Mouse (Mus musculus): ENCODE results near the gene Ccser1. TPM values are rescaled to one million over a fixed set of nuclear protein-coding genes. Genes with fewer than 3 reads are reported as not detected.
A peak's percentile ranks its signal among the peaks of the same experiment; 100 is the strongest.
"Not testable (repeated sequence)": the region's sequence is repeated elsewhere in the genome, so short reads cannot be mapped to it uniquely, and the experiment has no call there.

The Ccser1 gene
- polyA plus RNA-seq, 1 experiment: 2.5 TPM

- no peak for DNase-seq (ENCODE audit: low read depth)
Observed at GRCm38 (mm10) chr6:61223563-61223962, 43.4 kb downstream of the Ccser1 start.

- no peak for DNase-seq (ENCODE audit: low read depth)
Observed at GRCm38 (mm10) chr6:61225302-61225701, 45.2 kb downstream of the Ccser1 start.

- no peak for DNase-seq (ENCODE audit: low read depth)
Observed at GRCm38 (mm10) chr6:61230058-61230718, 50.1 kb downstream of the Ccser1 start.

- DNase-seq (ENCODE audit: low read depth): no peak
Observed at GRCm38 (mm10) chr6:61233060-61233459, 52.9 kb downstream of the Ccser1 start.

GRCm38 (mm10) chr6:61233548-61234187 is 53.5 kb downstream of the Ccser1 start:
- no peak for DNase-seq (ENCODE audit: low read depth)

- DNase-seq (ENCODE audit: low read depth): no peak
Observed at GRCm38 (mm10) chr6:61240618-61241017, 60.5 kb downstream of the Ccser1 start.

- peak; percentile 12 for DNase-seq (ENCODE audit: low read depth)
Observed at GRCm38 (mm10) chr6:61242556-61242955, 62.4 kb downstream of the Ccser1 start.

- DNase-seq (ENCODE audit: low read depth): peak; percentile 12
Observed at GRCm38 (mm10) chr6:61246523-61246922, 66.4 kb downstream of the Ccser1 start.

- DNase-seq (ENCODE audit: low read depth): no peak
Observed at GRCm38 (mm10) chr6:61247842-61248472, 67.8 kb downstream of the Ccser1 start.

- DNase-seq (ENCODE audit: low read depth): no peak
Observed at GRCm38 (mm10) chr6:61248700-61249099, 68.6 kb downstream of the Ccser1 start.

GRCm38 (mm10) chr6:61251232-61251631 is 71.1 kb downstream of the Ccser1 start:
- no peak for DNase-seq (ENCODE audit: low read depth)

GRCm38 (mm10) chr6:61252912-61253311 is 72.8 kb downstream of the Ccser1 start:
- DNase-seq (ENCODE audit: low read depth): no peak

- not testable (repeated sequence) for DNase-seq (ENCODE audit: low read depth)
Observed at GRCm38 (mm10) chr6:61255874-61256273, 75.8 kb downstream of the Ccser1 start.

GRCm38 (mm10) chr6:61258847-61259634 is 78.9 kb downstream of the Ccser1 start:
- DNase-seq (ENCODE audit: low read depth): no peak

GRCm38 (mm10) chr6:61261381-61261780 is 81.3 kb downstream of the Ccser1 start:
- DNase-seq (ENCODE audit: low read depth): no peak

GRCm38 (mm10) chr6:61262448-61262847 is 82.3 kb downstream of the Ccser1 start:
- no peak for DNase-seq (ENCODE audit: low read depth)

- no peak for DNase-seq (ENCODE audit: low read depth)
Observed at GRCm38 (mm10) chr6:61263291-61263690, 83.2 kb downstream of the Ccser1 start.

- DNase-seq (ENCODE audit: low read depth): no peak
Observed at GRCm38 (mm10) chr6:61271033-61271432, 90.9 kb downstream of the Ccser1 start.

GRCm38 (mm10) chr6:61273430-61273829 is 93.3 kb downstream of the Ccser1 start:
- DNase-seq (ENCODE audit: low read depth): no peak

GRCm38 (mm10) chr6:61279506-61279905 is 99.4 kb downstream of the Ccser1 start:
- no peak for DNase-seq (ENCODE audit: low read depth)

- DNase-seq (ENCODE audit: low read depth): no peak
Observed at GRCm38 (mm10) chr6:61292927-61293326, 112.8 kb downstream of the Ccser1 start.

- DNase-seq (ENCODE audit: low read depth): no peak
Observed at GRCm38 (mm10) chr6:61295535-61295934, 115.4 kb downstream of the Ccser1 start.
